Mouse (Mus musculus) adrenal gland, postnatal 10 days (tissue): Measurements from ENCODE around the gene Ap2b1. TPM values are rescaled to one million over a fixed set of nuclear protein-coding genes. Genes with fewer than 3 reads are reported as not detected.

Source experiments
- DNase-seq: peaks from one replicate; pipeline ENCODE4 v3.0.0; 2021; ENCODE audit warnings: mixed read lengths
- total RNA-seq, 2 experiments: library from RNA; stranded (reverse); gene quantifications; 2 replicates each; pipeline ENCODE4 v1.2.3; 2021

Ap2b1 gene
- total RNA-seq, 2 experiments from 2014 or later: 78.1 to 96.0 TPM

- DNase-seq: no peak
These were observed 99.9 kb downstream of the Ap2b1 start for GRCm38 (mm10) chr11:83398724-83399123.

GRCm38 (mm10) chr11:83403787-83404186 lies 105.0 kb downstream of the Ap2b1 start:
- DNase-seq: no peak

- DNase-seq: no peak
These were observed 107.6 kb downstream of the Ap2b1 start for GRCm38 (mm10) chr11:83406391-83406790.

- DNase-seq: no peak
These were observed 109.4 kb downstream of the Ap2b1 start for GRCm38 (mm10) chr11:83408242-83408641.

GRCm38 (mm10) chr11:83409087-83409754 lies 110.4 kb downstream of the Ap2b1 start, which contains the start of gene Rasl10b:
Gene Rasl10b, plus strand, starts transcription at chr11:83409137.
- DNase-seq: peak; percentile 60

- DNase-seq: peak; percentile 19
These were observed 111.0 kb downstream of the Ap2b1 start for GRCm38 (mm10) chr11:83409792-83410291.

GRCm38 (mm10) chr11:83410510-83410909 lies 111.7 kb downstream of the Ap2b1 start:
- no peak for DNase-seq

- peak; percentile 83 for DNase-seq
These were observed 118.3 kb downstream of the Ap2b1 start for GRCm38 (mm10) chr11:83417080-83417479.

GRCm38 (mm10) chr11:83417708-83418107 lies 118.9 kb downstream of the Ap2b1 start:
- no peak for DNase-seq

GRCm38 (mm10) chr11:83418566-83418965 lies 119.7 kb downstream of the Ap2b1 start:
- DNase-seq: no peak

GRCm38 (mm10) chr11:83420338-83420737 lies 121.5 kb downstream of the Ap2b1 start:
- DNase-seq: no peak

- DNase-seq: peak; percentile 90
These were observed 122.5 kb downstream of the Ap2b1 start for GRCm38 (mm10) chr11:83421305-83421704.

- DNase-seq: peak; percentile 86
These were observed 125.9 kb downstream of the Ap2b1 start for GRCm38 (mm10) chr11:83424681-83425080.

- DNase-seq: peak; percentile 44
These were observed 128.1 kb downstream of the Ap2b1 start for GRCm38 (mm10) chr11:83426964-83427363.

GRCm38 (mm10) chr11:83429355-83429754 lies 130.5 kb downstream of the Ap2b1 start, which contains the start of gene Gas2l2:
Gene Gas2l2, minus strand, starts transcription at chr11:83429455.
- DNase-seq: no peak

- DNase-seq: no peak
These were observed 133.7 kb downstream of the Ap2b1 start for GRCm38 (mm10) chr11:83432533-83432932.

GRCm38 (mm10) chr11:83437377-83437776 lies 138.6 kb downstream of the Ap2b1 start, which contains the start of gene 1700020L24Rik:
Gene 1700020L24Rik, plus strand, starts transcription at chr11:83437677.
- DNase-seq: no peak

GRCm38 (mm10) chr11:83439426-83440060 lies 140.7 kb downstream of the Ap2b1 start:
- DNase-seq: no peak

- peak; percentile 91 for DNase-seq
These were observed 141.5 kb downstream of the Ap2b1 start for GRCm38 (mm10) chr11:83440081-83441064.

- DNase-seq: peak; percentile 83
These were observed 142.4 kb downstream of the Ap2b1 start for GRCm38 (mm10) chr11:83441235-83441634.

- peak; percentile 86 for DNase-seq
These were observed 143.9 kb downstream of the Ap2b1 start for GRCm38 (mm10) chr11:83442596-83443267.

GRCm38 (mm10) chr11:83443824-83444223 lies 145.0 kb downstream of the Ap2b1 start:
- no peak for DNase-seq
